Mouse (Mus musculus) adrenal gland, adult (tissue): ENCODE measurements around the gene Cep55.

Experiments
- DNase-seq, 2 experiments: peaks; one replicate each; pipeline ENCODE4 v3.0.0; 2022 to 2023; ENCODE audit warnings: low spot score in 1 of 2; ENCODE audit not compliant: inconsistent age in 2 of 2

Gene Cep55

GRCm38 (mm10) chr19:38054720-38055192 lies at the start of gene Cep55:
Gene Cep55, plus strand, starts transcription at chr19:38055011.
- peak; percentile 97 to 98 for DNase-seq

- DNase-seq, result no peak
These were observed 43.4 kb upstream of the Cep55 start for GRCm38 (mm10) chr19:38011379-38011778.

GRCm38 (mm10) chr19:38014443-38014842 lies 40.4 kb upstream of the Cep55 start:
- no peak for DNase-seq

- DNase-seq, result peak; percentile 82 to 84
These were observed 39.5 kb upstream of the Cep55 start for GRCm38 (mm10) chr19:38015180-38015872.

- no peak for DNase-seq
These were observed 38.9 kb upstream of the Cep55 start for GRCm38 (mm10) chr19:38015873-38016254.

- DNase-seq, result no peak
These were observed 32.1 kb upstream of the Cep55 start for GRCm38 (mm10) chr19:38022710-38023109.

GRCm38 (mm10) chr19:38023603-38024002 lies 31.2 kb upstream of the Cep55 start:
- DNase-seq, result no peak

GRCm38 (mm10) chr19:38025254-38026041 lies 29.4 kb upstream of the Cep55 start:
- peak; percentile 63 to 77 for DNase-seq

- DNase-seq, result no peak
These were observed 28.6 kb upstream of the Cep55 start for GRCm38 (mm10) chr19:38026211-38026624.

- no peak for DNase-seq
These were observed 27.4 kb upstream of the Cep55 start for GRCm38 (mm10) chr19:38027389-38027788.

- no peak for DNase-seq
These were observed 26.8 kb upstream of the Cep55 start for GRCm38 (mm10) chr19:38027881-38028521.

- DNase-seq, result no peak
These were observed 25.5 kb upstream of the Cep55 start for GRCm38 (mm10) chr19:38029292-38029691.

GRCm38 (mm10) chr19:38029871-38030270 lies 24.9 kb upstream of the Cep55 start:
- no peak for DNase-seq

GRCm38 (mm10) chr19:38030673-38031137 lies 24.1 kb upstream of the Cep55 start:
- peak; percentile 68 to 83 for DNase-seq

GRCm38 (mm10) chr19:38031144-38031543 lies 23.7 kb upstream of the Cep55 start:
- no peak for DNase-seq

- DNase-seq, result peak in 1 of 2 experiments; percentile 65
These were observed 21.6 kb upstream of the Cep55 start for GRCm38 (mm10) chr19:38032993-38033734.

- DNase-seq, result no peak
These were observed 21.1 kb upstream of the Cep55 start for GRCm38 (mm10) chr19:38033735-38034057.

- peak; percentile 49 to 76 for DNase-seq
These were observed 20.1 kb upstream of the Cep55 start for GRCm38 (mm10) chr19:38034696-38035095.

GRCm38 (mm10) chr19:38035766-38036165 lies 19.0 kb upstream of the Cep55 start:
- no peak for DNase-seq

- no peak for DNase-seq
These were observed 16.5 kb upstream of the Cep55 start for GRCm38 (mm10) chr19:38038267-38038666.

GRCm38 (mm10) chr19:38042261-38042722 lies 12.5 kb upstream of the Cep55 start:
- peak; percentile 55 to 84 for DNase-seq
